Mouse (Mus musculus) midbrain, postnatal 0 days (tissue): ENCODE results near the gene Arl4c. TPM values are rescaled to one million over a fixed set of nuclear protein-coding genes. Genes with fewer than 3 reads are reported as not detected.
A peak's percentile ranks its signal among the peaks of the same experiment; 100 is the strongest.

Experiments
- ATAC-seq: fragments of 200-750 bp; cut with Nextera tagmentation; 2 replicates; pipeline ENCODE4 v1.8.0; 2017; ENCODE audit warnings: moderate number of reproducible peaks, mild to moderate bottlenecking, moderate TSS enrichment, moderate library complexity; ENCODE audit not compliant: low FRiP score
- DNase-seq: peaks from one replicate; pipeline ENCODE4 v3.0.0-alpha.2; 2015; ENCODE audit warnings: low spot score
- H3K27ac ChIP-seq: fragments of 300-500 bp; sonication (generic); 2 replicates; pipeline ENCODE4 v1.5.1; 2014; ENCODE audit warnings: low read depth, mild to moderate bottlenecking, low read length, mixed read lengths
- H3K27me3 ChIP-seq: fragments of 300-500 bp; sonication (generic); 2 replicates; pipeline ENCODE4 v1.6.1; 2014; ENCODE audit warnings: low read length, control low read depth, mixed read lengths; ENCODE audit not compliant: insufficient read depth
- H3K36me3 ChIP-seq: fragments of 300-500 bp; sonication (generic); 2 replicates; pipeline ENCODE4 v1.6.1; 2014; ENCODE audit warnings: low read length, control low read depth, mixed read lengths; ENCODE audit not compliant: insufficient read depth
- H3K4me1 ChIP-seq: fragments of 300-500 bp; sonication (generic); 2 replicates; pipeline ENCODE4 v1.6.1; 2014; ENCODE audit warnings: mild to moderate bottlenecking, control low read depth, antibody characterized with exemption, low read length, mixed read lengths; ENCODE audit not compliant: insufficient read depth
- H3K4me2 ChIP-seq: fragments of 300-500 bp; sonication (generic); 2 replicates; pipeline ENCODE4 v1.6.1; 2014; ENCODE audit warnings: low read depth, mild to moderate bottlenecking, low read length, mixed read lengths; ENCODE audit not compliant: poor library complexity, severe bottlenecking
- H3K4me3 ChIP-seq: fragments of 300-500 bp; sonication (generic); 2 replicates; pipeline ENCODE4 v1.5.1; 2014; ENCODE audit warnings: low read depth, mild to moderate bottlenecking, low read length, moderate library complexity
- H3K9ac ChIP-seq: fragments of 300-500 bp; sonication (generic); replicated peaks from 2 replicates; pipeline ENCODE4 v1.6.1; 2014; ENCODE audit warnings: mild to moderate bottlenecking, low read length, moderate library complexity, mixed read lengths; ENCODE audit not compliant: poor library complexity, severe bottlenecking
- H3K9me3 ChIP-seq: fragments of 300-500 bp; sonication (generic); 2 replicates; pipeline ENCODE4 v1.6.1; 2016; ENCODE audit warnings: low read length, control low read depth
- CTCF ChIP-seq: IDR thresholded peaks from 2 replicates; pipeline ENCODE4 v1.5.1; 2016; ENCODE audit warnings: antibody characterized with exemption, mild to moderate bottlenecking
- WGBS: fragments of 180-500 bp; shearing (Covaris S2); extraction: QIAGEN DNeasy Blood & Tissue Kit; methylation state at CpG from one replicate; pipeline ENCODE4 v1.1.7; 2014; 5-methylcytosine and 5-hydroxymethylcytosine counted together
- polyA plus RNA-seq: library from polyadenylated mRNA; unstranded; fragments of >200 nt; fragmentation: Nextera tagmentation; extraction: Ambion mirVana; gene quantifications from 2 replicates; pipeline ENCODE4 v1.2.1, GENCODE M21; 2015
- total RNA-seq: library from RNA; depleted of rRNA; stranded (reverse); fragments of >200 nt; gene quantifications from 2 replicates; pipeline ENCODE4 v1.2.3, GENCODE M21; 2014

Arl4c gene
- total and polyA plus RNA-seq, 2 experiments from 2014 or later, result 47.4 to 101 TPM

- Histone ChIP-seq H3K9me3 (no peaks in the 10 kb centered on the region), H3K27ac (peak overlapping the region; percentile 98), H3K36me3 (peaks cover 2% of the 10 kb centered on the region; the same call in 1 of the 2 replicates), H3K27me3 (no peaks in the 10 kb centered on the region), H3K4me2 (peak overlapping the region; percentile 84), H3K4me3 (peak overlapping the region; percentile 82), H3K9ac (peak overlapping the region; percentile 98), H3K4me1 (peaks cover 8% of the 10 kb centered on the region; the same call in 1 of the 2 replicates)
- ATAC-seq (peak; percentile 33; the same call in 1 of the 2 replicates), DNase-seq (peak; percentile 59)
- TF ChIP-seq CTCF, result no peak
- 3% methylated on average over 25 of the region's 25 CpGs for WGBS
Observed at GRCm38 (mm10) chr1:88699856-88700791, 1.9 kb downstream of the Arl4c start.

- Histone ChIP-seq H3K9me3 (no peaks in the 10 kb centered on the region), H3K4me1 (peaks cover 8% of the 10 kb centered on the region; the same call in 1 of the 2 replicates), H3K4me2 (peak overlapping the region; percentile 84), H3K27me3 (no peaks in the 10 kb centered on the region), H3K4me3 (peak overlapping the region; percentile 82), H3K9ac (peak overlapping the region; percentile 98), H3K36me3 (peaks cover 2% of the 10 kb centered on the region; the same call in 1 of the 2 replicates), H3K27ac (peak overlapping the region; percentile 98)
- ATAC-seq (no peak), DNase-seq (peak; percentile 69)
- no peak for TF ChIP-seq CTCF
- 3% methylated on average over 5 of the region's 5 CpGs for WGBS
Observed at GRCm38 (mm10) chr1:88699401-88699800, 2.6 kb downstream of the Arl4c start.

- H3K4me3 ChIP-seq, result peak overlapping the region; percentile 82
- no peak overlapping the region; the same call in 1 of the 2 replicates for H3K27ac ChIP-seq
- peaks cover 8% of the 10 kb centered on the region; the same call in 1 of the 2 replicates for H3K4me1 ChIP-seq
- peak overlapping the region; percentile 52 for H3K9ac ChIP-seq
- DNase-seq (peak; percentile 31), ATAC-seq (no peak)
- H3K27me3 ChIP-seq, result no peaks in the 10 kb centered on the region
- H3K9me3 ChIP-seq, result no peaks in the 10 kb centered on the region
- peaks cover 2% of the 10 kb centered on the region; the same call in 1 of the 2 replicates for H3K36me3 ChIP-seq
- peak overlapping the region; percentile 84 for H3K4me2 ChIP-seq
- 7% methylated on average over 5 of the region's 5 CpGs for WGBS
- TF ChIP-seq CTCF, result no peak
Observed at GRCm38 (mm10) chr1:88698926-88699325, 3.1 kb downstream of the Arl4c start.

- peak overlapping the region; percentile 52 for H3K9ac ChIP-seq
- H3K9me3 ChIP-seq, result no peaks in the 10 kb centered on the region
- 76% methylated on average over 6 of the region's 6 CpGs for WGBS
- H3K27ac ChIP-seq, result no peak overlapping the region
- H3K4me3 ChIP-seq, result peak overlapping the region; percentile 82
- peaks cover 8% of the 10 kb centered on the region; the same call in 1 of the 2 replicates for H3K4me1 ChIP-seq
- no peak for TF ChIP-seq CTCF
- DNase-seq (no peak), ATAC-seq (no peak)
- H3K36me3 ChIP-seq, result peaks cover 5% of the 10 kb centered on the region; the same call in 1 of the 2 replicates
- no peaks in the 10 kb centered on the region for H3K27me3 ChIP-seq
- H3K4me2 ChIP-seq, result peak overlapping the region; percentile 84
Observed at GRCm38 (mm10) chr1:88698131-88698530, 3.9 kb downstream of the Arl4c start.

GRCm38 (mm10) chr1:88696408-88696807, 5.6 kb downstream of the Arl4c start:
- ATAC-seq, result no peak
- peaks cover 5% of the 10 kb centered on the region; the same call in 1 of the 2 replicates for H3K36me3 ChIP-seq
- H3K4me1 ChIP-seq, result peaks cover 8% of the 10 kb centered on the region; the same call in 1 of the 2 replicates
- DNase-seq, result no peak
- 75% methylated on average over 4 of the region's 4 CpGs for WGBS
- no peak overlapping the region for H3K4me2 ChIP-seq
- no peak overlapping the region for H3K27ac ChIP-seq
- TF ChIP-seq CTCF, result no peak
- no peak overlapping the region for H3K9ac ChIP-seq
- no peaks in the 10 kb centered on the region for H3K27me3 ChIP-seq
- H3K4me3 ChIP-seq, result no peak overlapping the region
- no peaks in the 10 kb centered on the region for H3K9me3 ChIP-seq

GRCm38 (mm10) chr1:88694353-88694752, 7.7 kb downstream of the Arl4c start:
- no peak overlapping the region for H3K4me2 ChIP-seq
- WGBS, result 94% methylated on average over 10 of the region's 10 CpGs
- H3K9me3 ChIP-seq, result no peaks in the 10 kb centered on the region
- no peak for ATAC-seq
- H3K27me3 ChIP-seq, result no peaks in the 10 kb centered on the region
- H3K4me1 ChIP-seq, result peaks cover 8% of the 10 kb centered on the region; the same call in 1 of the 2 replicates
- H3K36me3 ChIP-seq, result peaks cover 5% of the 10 kb centered on the region; the same call in 1 of the 2 replicates
- DNase-seq, result no peak
- no peak overlapping the region for H3K4me3 ChIP-seq
- H3K9ac ChIP-seq, result no peak overlapping the region
- TF ChIP-seq CTCF, result no peak
- H3K27ac ChIP-seq, result no peak overlapping the region
